Mouse (Mus musculus) kidney, embryonic 15.5 days (tissue): ENCODE measurements at regions not wholly inside any gene's neighbourhood (a gene's known extent, or its start where the extent isn't known, plus 50 kb on each side); places are given as distances from the start of the nearest gene placed in this dataset.
"Not testable (repeated sequence)": the region's sequence is repeated elsewhere in the genome, so short reads cannot be mapped to it uniquely, and the experiment has no call there.

ENCODE experiments used
- ATAC-seq: fragments of 200-750 bp; cut with Nextera tagmentation; replicated peaks from 2 replicates; pipeline ENCODE4 v1.8.0; 2017; ENCODE audit warnings: moderate TSS enrichment; ENCODE audit not compliant: low FRiP score
- H3K27ac ChIP-seq: fragments of 300-500 bp; sonication (generic); 2 replicates; pipeline ENCODE4 v1.5.1; 2015; ENCODE audit warnings: mild to moderate bottlenecking, inconsistent platforms
- H3K27me3 ChIP-seq: fragments of 300-500 bp; sonication (generic); 2 replicates; pipeline ENCODE4 v1.6.1; 2015; ENCODE audit warnings: inconsistent platforms
- H3K36me3 ChIP-seq: fragments of 300-500 bp; sonication (generic); 2 replicates; pipeline ENCODE4 v1.6.1; 2015; ENCODE audit warnings: inconsistent platforms
- H3K4me1 ChIP-seq: fragments of 300-500 bp; sonication (generic); 2 replicates; pipeline ENCODE4 v1.6.1; 2015; ENCODE audit warnings: inconsistent platforms
- H3K4me2 ChIP-seq: fragments of 300-500 bp; sonication (generic); 2 replicates; pipeline ENCODE4 v1.6.1; 2015; ENCODE audit warnings: moderate library complexity, mild to moderate bottlenecking, inconsistent platforms
- H3K4me3 ChIP-seq: fragments of 300-500 bp; sonication (generic); replicated peaks from 2 replicates; pipeline ENCODE4 v1.5.1; 2015; ENCODE audit warnings: mild to moderate bottlenecking, inconsistent platforms
- H3K9ac ChIP-seq: fragments of 300-500 bp; sonication (generic); 2 replicates; pipeline ENCODE4 v1.6.1; 2015; ENCODE audit warnings: mild to moderate bottlenecking, inconsistent platforms
- H3K9me3 ChIP-seq: fragments of 300-500 bp; sonication (generic); replicated peaks from 2 replicates; pipeline ENCODE4 v1.6.1; 2016; ENCODE audit warnings: inconsistent platforms
- WGBS: fragments of 180-500 bp; shearing (Covaris S2); methylation state at CpG from one replicate; pipeline ENCODE4 v1.1.7; 2015; ENCODE audit warnings: mixed read lengths; 5-methylcytosine and 5-hydroxymethylcytosine counted together

DNA sequence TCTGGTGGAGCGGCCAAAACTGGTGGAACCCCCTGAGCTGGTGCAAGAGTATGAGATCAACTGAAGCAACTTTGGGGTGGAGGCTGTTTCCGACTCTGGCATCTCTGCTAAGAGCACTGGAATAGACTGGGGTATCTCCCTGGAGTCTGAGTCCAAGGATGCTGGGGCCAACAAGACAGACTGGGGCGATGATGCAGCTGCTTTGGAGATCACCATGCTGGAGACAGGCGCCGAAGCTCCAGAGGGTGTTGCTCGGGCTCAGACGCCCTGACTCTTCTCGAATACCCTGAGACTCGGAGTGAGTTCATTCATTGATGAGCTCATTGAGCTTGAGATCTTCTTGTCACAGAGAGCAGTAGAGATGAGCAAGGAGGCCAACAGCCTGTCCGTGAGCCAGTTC lies 194.6 kb upstream of the Hsf2 start:
- H3K4me3 ChIP-seq = no peak overlapping the region
- H3K9ac ChIP-seq = no peak overlapping the region
- no peaks in the 10 kb centered on the region for H3K4me1 ChIP-seq
- no peaks in the 10 kb centered on the region for H3K36me3 ChIP-seq
- H3K27me3 ChIP-seq = no peaks in the 10 kb centered on the region
- 94% methylated on average over 10 of the region's 10 CpGs for WGBS
- H3K4me2 ChIP-seq = no peak overlapping the region
- ATAC-seq = no peak
- H3K9me3 ChIP-seq = no peaks in the 10 kb centered on the region
- H3K27ac ChIP-seq = no peak overlapping the region

DNA sequence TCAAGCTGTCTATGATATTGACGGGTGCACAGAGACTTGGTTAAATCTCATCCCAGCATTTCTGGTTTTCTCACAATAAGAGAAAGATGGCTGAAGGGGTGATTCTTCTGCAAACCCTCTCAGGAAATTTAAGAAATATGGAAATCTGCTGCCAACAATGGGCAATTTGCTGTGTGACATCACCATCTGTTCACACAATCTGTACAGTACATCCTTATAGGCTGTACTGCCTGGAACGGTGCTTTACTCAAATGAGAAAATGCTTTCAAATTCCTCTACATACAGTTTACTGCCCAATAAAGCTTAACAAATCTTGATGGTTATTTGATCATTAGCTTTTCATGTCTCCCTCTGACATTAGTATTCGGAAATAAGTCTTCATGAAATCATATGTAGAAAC lies 172.4 kb upstream of the Hsf2 start:
- H3K27ac ChIP-seq = no peak overlapping the region
- no peak overlapping the region for H3K9ac ChIP-seq
- ATAC-seq = no peak
- H3K4me3 ChIP-seq = no peak overlapping the region
- no peaks in the 10 kb centered on the region for H3K4me1 ChIP-seq
- WGBS = 68% methylated on average over 3 of the region's 3 CpGs
- no peaks in the 10 kb centered on the region for H3K9me3 ChIP-seq
- H3K36me3 ChIP-seq = no peaks in the 10 kb centered on the region
- no peaks in the 10 kb centered on the region; the same call in 1 of the 2 replicates for H3K27me3 ChIP-seq
- no peak overlapping the region for H3K4me2 ChIP-seq

DNA sequence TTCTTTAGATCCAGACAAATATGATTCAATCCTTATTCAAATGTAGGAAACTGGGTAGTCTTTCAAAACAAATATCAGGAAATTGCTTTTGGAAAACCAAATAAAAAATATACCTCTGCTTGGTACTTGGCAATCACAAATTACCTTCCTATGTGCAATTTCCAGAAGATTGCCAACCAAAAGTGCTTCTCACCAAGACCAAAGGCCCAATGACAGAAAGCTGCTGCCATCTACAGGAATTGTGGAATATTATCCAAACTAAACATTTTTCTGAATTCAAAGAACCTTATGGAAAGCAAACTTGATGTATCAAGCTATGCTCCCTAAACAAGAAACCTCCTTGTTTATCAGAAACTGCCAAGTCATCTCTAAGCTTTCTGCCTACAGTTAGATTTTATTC lies 169.1 kb upstream of the Hsf2 start:
- no peaks in the 10 kb centered on the region for H3K36me3 ChIP-seq
- no peaks in the 10 kb centered on the region for H3K9me3 ChIP-seq
- ATAC-seq = no peak
- H3K4me2 ChIP-seq = no peak overlapping the region
- no peak overlapping the region for H3K9ac ChIP-seq
- H3K27me3 ChIP-seq = no peaks in the 10 kb centered on the region; the same call in 1 of the 2 replicates
- H3K27ac ChIP-seq = no peak overlapping the region
- H3K4me3 ChIP-seq = no peak overlapping the region
- no peaks in the 10 kb centered on the region for H3K4me1 ChIP-seq

DNA sequence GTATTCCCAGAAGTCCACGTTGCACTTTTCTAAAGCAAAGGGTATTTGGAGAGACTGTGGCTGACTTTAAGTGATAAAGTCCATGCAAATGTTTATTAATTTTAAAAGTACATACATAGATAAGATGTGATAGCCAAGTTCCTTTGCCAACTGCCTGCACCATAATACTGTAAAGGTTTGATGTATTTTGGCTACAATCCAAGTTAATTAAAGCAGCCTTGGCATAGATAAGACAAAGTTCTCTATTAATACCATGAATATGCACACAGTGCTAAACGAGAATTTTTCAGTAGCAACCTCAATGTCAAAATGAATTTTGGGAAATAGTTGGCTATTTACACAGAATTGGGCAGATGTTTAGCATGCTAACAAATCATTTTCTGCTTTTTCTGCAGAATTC lies 167.0 kb upstream of the Hsf2 start:
- H3K4me1 ChIP-seq = no peaks in the 10 kb centered on the region
- no peak overlapping the region for H3K9ac ChIP-seq
- no peaks in the 10 kb centered on the region for H3K36me3 ChIP-seq
- no peak overlapping the region for H3K4me2 ChIP-seq
- H3K27ac ChIP-seq = no peak overlapping the region
- 54% methylated on average over 2 of the region's 2 CpGs for WGBS
- H3K27me3 ChIP-seq = no peaks in the 10 kb centered on the region
- H3K9me3 ChIP-seq = no peaks in the 10 kb centered on the region
- no peak for ATAC-seq
- H3K4me3 ChIP-seq = no peak overlapping the region

DNA sequence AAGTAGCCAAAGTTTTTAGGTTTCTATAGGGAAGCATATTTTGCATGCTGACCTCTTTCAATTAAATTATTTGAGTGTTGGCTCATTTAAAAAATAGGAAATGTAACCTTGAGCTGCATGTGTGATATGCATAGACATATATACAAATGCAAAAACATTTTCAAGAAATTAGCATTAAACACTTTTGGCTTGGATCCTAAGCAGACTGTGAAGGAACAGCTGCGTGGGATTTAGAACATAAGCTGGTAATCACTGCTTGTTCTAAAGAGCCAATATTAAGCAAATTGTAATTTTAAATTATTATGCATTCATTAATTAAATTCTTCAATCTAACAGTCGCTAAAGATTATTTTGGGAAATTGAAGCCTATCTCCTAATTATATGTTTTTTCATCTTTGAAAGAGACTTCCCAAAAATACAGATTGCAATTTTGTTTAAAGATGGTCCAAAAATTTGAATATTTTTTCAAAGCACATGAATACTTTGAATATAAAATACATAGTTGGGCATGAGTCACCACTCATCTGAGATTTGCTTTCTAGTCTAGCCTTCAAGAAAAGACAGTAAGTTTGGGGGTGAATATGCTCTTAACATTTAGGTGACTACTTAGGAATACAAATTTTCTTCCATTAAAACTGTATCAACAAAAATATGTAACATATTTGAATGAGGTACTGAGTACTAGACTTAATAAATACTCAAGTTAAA lies 163.3 kb upstream of the Hsf2 start:
- H3K27ac ChIP-seq = no peak overlapping the region
- H3K36me3 ChIP-seq = no peaks in the 10 kb centered on the region
- no peaks in the 10 kb centered on the region for H3K4me1 ChIP-seq
- WGBS = 76% methylated on average over 2 of the region's 2 CpGs
- no peak overlapping the region for H3K4me3 ChIP-seq
- ATAC-seq = no peak
- no peaks in the 10 kb centered on the region for H3K27me3 ChIP-seq
- H3K4me2 ChIP-seq = no peak overlapping the region
- H3K9me3 ChIP-seq = no peaks in the 10 kb centered on the region
- H3K9ac ChIP-seq = no peak overlapping the region

DNA sequence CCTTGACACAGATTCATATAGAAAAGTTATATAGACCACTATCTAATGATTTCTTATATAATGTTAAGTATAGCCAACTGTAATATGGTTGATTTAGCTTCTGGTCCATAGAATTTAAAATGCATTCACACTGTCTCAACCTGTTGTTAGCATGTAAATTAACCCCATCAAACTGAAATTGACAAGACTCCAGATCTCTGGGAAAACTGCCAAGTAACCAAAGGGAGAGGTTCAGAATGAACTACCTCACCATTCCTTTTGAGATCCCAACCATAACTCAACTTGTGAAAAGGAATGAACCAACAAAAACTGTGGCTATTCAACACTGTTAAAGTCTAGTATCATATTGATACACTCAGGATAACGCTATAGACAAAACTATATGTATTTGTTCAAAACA lies 162.0 kb upstream of the Hsf2 start:
- no peaks in the 10 kb centered on the region for H3K36me3 ChIP-seq
- H3K4me1 ChIP-seq = no peaks in the 10 kb centered on the region
- no peaks in the 10 kb centered on the region for H3K9me3 ChIP-seq
- H3K9ac ChIP-seq = no peak overlapping the region
- no peak overlapping the region for H3K27ac ChIP-seq
- H3K27me3 ChIP-seq = no peaks in the 10 kb centered on the region
- no peak overlapping the region for H3K4me3 ChIP-seq
- H3K4me2 ChIP-seq = no peak overlapping the region
- 59% methylated on average over 1 of the region's 1 CpGs for WGBS
- no peak for ATAC-seq

DNA sequence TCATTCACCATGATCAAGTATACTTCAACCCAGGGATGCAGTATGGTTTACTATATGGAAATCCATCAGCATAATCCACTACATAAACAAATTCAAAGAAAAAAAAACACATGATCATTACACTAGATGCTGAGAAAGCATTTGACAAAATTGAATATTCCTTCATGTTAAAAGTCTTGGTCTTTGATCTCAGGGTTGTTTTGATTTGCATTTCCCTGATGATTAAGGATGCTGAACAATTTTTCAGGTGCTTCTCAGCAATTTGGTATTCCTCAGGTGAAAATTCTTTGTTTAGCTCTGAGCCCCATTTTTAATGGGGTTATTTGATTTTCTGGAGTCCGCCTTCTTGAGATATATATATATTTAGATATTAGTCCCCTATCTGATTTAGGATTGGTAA lies 123.4 kb upstream of the Hsf2 start:
- not testable (repeated sequence) for H3K27ac ChIP-seq, H3K4me2 ChIP-seq, H3K4me3 ChIP-seq, H3K27me3 ChIP-seq, H3K9ac ChIP-seq, ATAC-seq, H3K36me3 ChIP-seq, H3K9me3 ChIP-seq, H3K4me1 ChIP-seq
- 93% methylated on average over 1 of the region's 1 CpGs for WGBS
